Mouse (Mus musculus) ES-CJ7 (cell line): ENCODE data around the gene Plxna4.

ENCODE experiments used
- DNase-seq: peaks from one replicate; pipeline ENCODE4 v3.0.0; 2011; ENCODE audit warnings: low read depth, low spot score

Gene Plxna4

GRCm38 (mm10) chr6:32472062-32472461 is 115.9 kb downstream of the Plxna4 start:
- no peak for DNase-seq

GRCm38 (mm10) chr6:32471639-32472038 is 116.4 kb downstream of the Plxna4 start:
- DNase-seq = no peak

GRCm38 (mm10) chr6:32469196-32469595 is 118.8 kb downstream of the Plxna4 start:
- no peak for DNase-seq

GRCm38 (mm10) chr6:32465129-32465528 is 122.9 kb downstream of the Plxna4 start:
- no peak for DNase-seq

- no peak for DNase-seq
These were observed 123.4 kb downstream of the Plxna4 start for GRCm38 (mm10) chr6:32464637-32465036.

GRCm38 (mm10) chr6:32464046-32464445 is 123.9 kb downstream of the Plxna4 start:
- DNase-seq = no peak

GRCm38 (mm10) chr6:32460400-32460799 is 127.6 kb downstream of the Plxna4 start:
- no peak for DNase-seq

GRCm38 (mm10) chr6:32456641-32457040 is 131.4 kb downstream of the Plxna4 start:
- DNase-seq = no peak

GRCm38 (mm10) chr6:32451851-32452250 is 136.1 kb downstream of the Plxna4 start:
- no peak for DNase-seq

GRCm38 (mm10) chr6:32449237-32449963 is 138.6 kb downstream of the Plxna4 start:
- DNase-seq = no peak

GRCm38 (mm10) chr6:32448787-32449186 is 139.2 kb downstream of the Plxna4 start:
- no peak for DNase-seq

- DNase-seq = no peak
These were observed 141.7 kb downstream of the Plxna4 start for GRCm38 (mm10) chr6:32446276-32446675.

GRCm38 (mm10) chr6:32445246-32445645 is 142.7 kb downstream of the Plxna4 start:
- DNase-seq = no peak

- no peak for DNase-seq
These were observed 143.6 kb downstream of the Plxna4 start for GRCm38 (mm10) chr6:32444393-32444792.

GRCm38 (mm10) chr6:32443679-32444078 is 144.3 kb downstream of the Plxna4 start:
- no peak for DNase-seq

- DNase-seq = no peak
These were observed 148.6 kb downstream of the Plxna4 start for GRCm38 (mm10) chr6:32439434-32439833.

GRCm38 (mm10) chr6:32437219-32437618 is 150.8 kb downstream of the Plxna4 start:
- no peak for DNase-seq

- no peak for DNase-seq
These were observed 164.9 kb downstream of the Plxna4 start for GRCm38 (mm10) chr6:32423124-32423523.

GRCm38 (mm10) chr6:32420610-32421009 is 167.4 kb downstream of the Plxna4 start:
- DNase-seq = no peak

- DNase-seq = no peak
These were observed 170.6 kb downstream of the Plxna4 start for GRCm38 (mm10) chr6:32417351-32417750.

- DNase-seq = no peak
These were observed 176.7 kb downstream of the Plxna4 start for GRCm38 (mm10) chr6:32411325-32411724.

GRCm38 (mm10) chr6:32409625-32410024 is 178.4 kb downstream of the Plxna4 start:
- no peak for DNase-seq

GRCm38 (mm10) chr6:32407574-32408185 is 180.3 kb downstream of the Plxna4 start:
- no peak for DNase-seq
